Mouse (Mus musculus) retina, adult 2 months (tissue): ENCODE measurements around the gene Necap1.

Experiments
- DNase-seq: peaks from one replicate; pipeline ENCODE4 v3.0.0-alpha.2; 2012; ENCODE audit warnings: low read depth, low spot score

The Necap1 gene

GRCm38 (mm10) chr6:122883603-122884002, 9.3 kb downstream of the Necap1 start:
- no peak for DNase-seq

GRCm38 (mm10) chr6:122889599-122889998, 15.3 kb downstream of the Necap1 start:
- DNase-seq, result no peak

- peak; percentile 15 for DNase-seq
These were observed 18.3 kb downstream of the Necap1 start for GRCm38 (mm10) chr6:122892442-122893049.

GRCm38 (mm10) chr6:122919922-122920321, 45.6 kb downstream of the Necap1 start:
- DNase-seq, result no peak

GRCm38 (mm10) chr6:122921451-122921850, 47.2 kb downstream of the Necap1 start, which contains the start of gene Clec4a1:
Gene Clec4a1, plus strand, starts transcription at chr6:122921848.
- DNase-seq, result no peak

GRCm38 (mm10) chr6:122934845-122935244, 60.6 kb downstream of the Necap1 start:
- no peak for DNase-seq
